Mouse (Mus musculus): ENCODE measurements around the gene Panx1.

Gene Panx1

GRCm38 (mm10) chr9:15023049-15023448, 22.2 kb downstream of the Panx1 start:
- DNase-seq (ENCODE audit: low spot score), result no peak

DNA sequence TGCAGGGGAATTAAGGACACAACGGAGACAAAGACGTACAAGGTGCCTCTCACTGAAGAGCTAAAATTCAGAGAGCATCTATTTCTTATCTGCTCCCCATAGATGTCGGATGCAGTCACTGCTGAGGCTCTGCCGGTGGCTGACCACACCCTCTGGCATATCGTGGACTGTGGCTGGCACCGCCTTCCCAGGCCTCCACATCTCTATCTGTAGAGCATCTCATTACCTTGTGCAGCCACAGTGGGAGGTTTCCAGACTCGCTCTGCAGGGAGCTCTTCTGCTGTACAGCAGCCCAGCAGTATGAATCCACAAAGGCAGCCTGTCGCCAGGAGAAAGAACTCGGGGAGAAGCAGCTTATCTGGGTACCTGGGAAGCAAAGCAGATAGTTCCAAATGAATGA, 24.1 kb downstream of the Panx1 start:
- DNase-seq (ENCODE audit: low spot score), result no peak

DNA sequence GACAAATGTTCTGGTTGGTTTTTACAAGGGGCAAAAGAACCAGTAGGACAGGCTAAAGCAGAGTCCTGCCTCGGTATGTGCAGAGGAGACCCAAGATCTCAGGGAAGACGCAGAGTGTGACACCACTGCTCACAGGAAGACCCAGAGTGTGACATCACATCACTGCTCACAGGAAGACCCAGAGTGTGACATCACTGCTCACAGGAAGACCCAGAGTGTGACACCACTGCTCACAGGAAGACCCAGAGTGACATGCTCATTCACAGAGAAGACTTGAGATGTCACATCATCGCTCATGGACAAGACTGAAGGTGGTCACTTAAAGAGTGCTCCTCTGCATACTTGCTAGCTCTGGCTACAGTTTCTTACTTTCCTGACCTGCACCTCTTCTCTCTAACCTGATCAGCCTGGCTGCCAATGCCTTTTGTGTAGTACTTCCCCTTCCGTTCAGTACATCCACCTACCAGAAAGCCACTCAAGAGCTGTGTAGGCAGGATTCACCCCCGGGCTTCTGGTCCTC, 24.7 kb downstream of the Panx1 start:
- DNase-seq (ENCODE audit: low spot score), result no peak

- DNase-seq (ENCODE audit: low spot score), result no peak
Observed at GRCm38 (mm10) chr9:15018756-15019131, 26.5 kb downstream of the Panx1 start.

- no peak for DNase-seq (ENCODE audit: low spot score)
Observed at GRCm38 (mm10) chr9:15017791-15018755, 27.2 kb downstream of the Panx1 start.

DNA sequence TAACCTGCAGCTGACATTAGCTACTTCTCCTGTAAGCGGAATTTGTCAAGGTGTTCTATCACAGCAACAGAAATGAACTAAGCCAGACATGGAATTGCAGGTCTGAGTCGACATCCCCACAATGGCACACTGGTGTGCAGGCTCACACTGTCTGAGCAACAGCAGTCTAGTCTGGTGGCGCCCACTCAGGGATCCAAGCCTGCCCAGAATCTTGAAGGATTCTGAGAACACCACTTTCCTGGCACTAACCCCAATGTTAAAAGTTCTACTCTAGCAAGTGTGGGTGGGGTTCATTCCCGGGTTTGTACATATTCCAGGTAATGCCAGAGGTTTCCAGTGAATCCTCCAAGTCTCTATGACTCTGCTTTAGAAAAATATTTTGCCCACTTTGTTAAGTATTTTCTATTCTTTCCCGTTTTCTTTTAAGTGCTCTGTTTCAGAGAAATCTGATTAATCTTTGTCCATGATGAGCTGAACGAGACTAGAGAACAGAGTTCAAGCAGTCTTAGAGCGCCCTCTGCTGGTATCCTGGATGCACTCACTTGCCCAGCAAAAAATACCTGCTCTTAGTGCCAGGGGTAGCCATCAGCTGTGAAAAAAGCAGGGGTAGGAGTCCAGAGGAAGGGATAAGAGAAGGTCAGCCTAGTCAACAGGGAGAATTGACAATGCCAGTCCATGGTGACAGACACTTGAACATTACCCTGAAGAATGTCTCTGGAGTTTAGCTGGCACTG, 29.9 kb downstream of the Panx1 start:
- peak; percentile 92 for DNase-seq (ENCODE audit: low spot score)

DNA sequence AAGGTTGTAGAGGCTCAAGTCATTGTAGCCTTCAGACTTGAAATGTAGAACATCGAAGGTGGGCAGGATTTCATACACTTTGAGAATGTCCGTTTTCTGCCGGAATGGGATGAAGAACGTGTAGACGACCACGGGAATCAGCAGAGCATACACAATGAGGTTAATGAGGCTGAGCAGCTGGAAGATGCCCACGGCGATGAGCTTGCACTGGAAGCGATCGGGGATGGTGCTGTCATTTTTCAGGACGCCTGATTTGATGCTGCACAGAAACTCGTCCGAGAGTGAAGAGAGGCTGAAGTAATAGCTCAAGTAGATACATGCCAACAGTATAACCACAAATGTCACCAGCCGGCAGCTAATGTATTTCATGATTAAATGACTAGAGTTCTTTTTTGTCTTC, 37.7 kb downstream of the Panx1 start:
- no peak for DNase-seq (ENCODE audit: low spot score)

GRCm38 (mm10) chr9:15004298-15004685, 41.0 kb downstream of the Panx1 start:
- no peak for DNase-seq (ENCODE audit: low spot score)

- peak; percentile 60 for DNase-seq (ENCODE audit: low spot score)
Observed at GRCm38 (mm10) chr9:15003676-15004297, 41.5 kb downstream of the Panx1 start.

DNA sequence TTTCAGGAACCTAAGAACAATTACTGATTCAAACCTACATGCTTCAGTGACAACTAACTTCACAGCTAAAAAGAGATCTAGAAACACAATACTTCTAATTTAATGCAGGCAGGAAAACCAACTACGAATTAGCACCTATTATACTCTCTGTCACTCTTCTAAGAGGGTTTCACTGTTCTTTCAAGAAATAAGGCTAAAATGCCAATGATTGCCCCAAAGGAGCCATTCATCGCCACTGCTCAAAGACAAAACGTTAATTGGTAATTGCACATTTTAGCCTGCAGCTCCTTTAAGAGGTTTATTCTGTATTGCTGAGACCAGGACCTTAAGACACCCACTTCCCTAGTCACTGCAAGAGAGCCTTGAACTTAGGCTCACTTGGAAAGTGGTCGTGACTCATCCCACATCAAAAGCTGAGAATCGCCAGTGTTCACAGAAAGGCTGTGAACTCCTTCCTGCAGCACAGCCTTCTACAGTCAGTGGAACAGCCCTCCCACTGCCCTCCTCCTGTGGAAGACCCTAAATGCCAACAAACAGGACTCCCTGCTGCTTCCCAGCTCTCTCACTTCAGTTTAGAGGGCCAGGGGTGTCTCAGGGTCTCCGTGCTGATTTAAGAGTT, 42.2 kb downstream of the Panx1 start:
- DNase-seq (ENCODE audit: low spot score), result peak; percentile 44

DNA sequence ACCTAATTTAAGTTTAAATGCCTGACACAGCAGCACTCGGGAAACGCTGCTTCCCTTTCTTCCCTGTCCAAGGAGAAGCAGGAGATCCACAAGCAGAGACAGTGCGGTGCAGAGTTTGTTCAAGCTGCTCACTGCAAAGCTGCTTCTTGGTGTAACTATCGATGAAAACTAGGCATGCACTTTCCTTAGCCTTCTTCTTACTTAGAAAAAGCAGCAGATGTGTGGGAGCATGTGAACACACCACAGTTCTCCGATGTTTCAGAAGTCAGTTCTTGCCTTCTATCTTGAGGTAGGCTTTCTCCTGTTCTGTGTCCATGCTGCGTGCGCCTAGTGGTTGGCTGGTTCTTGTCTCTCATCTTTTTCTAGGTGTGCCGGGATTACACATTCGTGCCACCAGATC, 46.5 kb downstream of the Panx1 start:
- DNase-seq (ENCODE audit: low spot score), result no peak

DNA sequence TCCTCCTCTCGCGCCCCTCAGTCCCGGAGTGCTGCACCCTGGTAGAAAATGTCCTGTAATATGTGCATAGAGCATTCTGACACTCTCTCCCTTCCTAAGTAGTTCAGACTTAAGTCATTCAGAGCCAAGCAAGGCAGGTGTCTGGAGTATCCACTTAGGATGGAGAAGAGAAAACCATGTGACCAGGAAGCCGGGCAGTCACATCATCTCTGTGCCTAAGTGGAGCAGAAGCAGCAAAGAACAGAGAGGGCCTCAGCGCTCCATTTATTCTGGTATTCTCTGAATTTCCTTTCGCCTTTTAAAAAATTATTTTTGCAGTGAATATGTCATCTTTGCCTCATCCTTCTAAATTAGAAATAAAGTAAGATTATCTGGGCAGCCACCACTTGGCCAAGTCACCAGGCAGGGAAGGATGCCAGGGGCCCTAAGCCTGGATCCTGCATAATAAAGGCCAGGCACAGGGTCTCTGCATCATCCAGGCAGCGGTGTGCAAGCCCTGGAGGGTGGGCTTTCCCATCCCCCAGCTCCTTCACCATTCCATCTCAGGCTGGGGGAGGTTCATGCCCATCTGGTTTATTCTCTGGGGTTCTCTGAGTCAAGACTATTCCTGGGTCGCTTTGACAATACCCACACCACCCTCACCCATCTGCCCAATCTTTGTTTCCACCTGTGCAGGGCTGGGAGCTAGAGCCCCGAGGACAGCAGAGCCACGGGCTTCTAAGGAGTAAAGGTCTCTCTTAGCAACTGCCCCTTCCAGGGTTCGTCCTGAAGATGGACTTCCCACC, 47.8 kb downstream of the Panx1 start:
- no peak for DNase-seq (ENCODE audit: low spot score)

DNA sequence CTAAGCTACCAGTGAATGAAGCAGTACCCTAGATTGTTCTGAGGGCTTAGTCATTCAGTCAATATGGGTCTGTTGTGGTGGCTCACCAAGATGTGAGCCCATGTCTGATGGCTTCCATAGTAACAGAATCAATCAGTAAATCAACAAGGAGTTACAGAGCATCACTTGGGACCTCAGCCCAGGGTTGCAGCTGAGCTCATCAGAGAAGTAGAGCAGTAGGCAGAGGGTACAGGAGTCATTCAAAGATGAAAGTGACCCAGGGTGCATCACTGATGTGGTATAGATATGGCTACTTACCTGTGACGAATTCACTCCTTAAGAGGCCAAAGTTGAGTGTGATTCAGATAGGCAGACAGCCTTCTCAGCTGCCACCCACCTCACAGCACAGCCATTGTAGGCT, 49.8 kb downstream of the Panx1 start:
- DNase-seq (ENCODE audit: low spot score), result no peak

- DNase-seq (ENCODE audit: low spot score), result no peak
Observed at GRCm38 (mm10) chr9:14988606-14989293, 56.5 kb downstream of the Panx1 start.

GRCm38 (mm10) chr9:14983141-14983540, 62.1 kb downstream of the Panx1 start:
- no peak for DNase-seq (ENCODE audit: low spot score)

GRCm38 (mm10) chr9:14982683-14983082, 62.6 kb downstream of the Panx1 start:
- no peak for DNase-seq (ENCODE audit: low spot score)

- DNase-seq (ENCODE audit: low spot score), result no peak
Observed at GRCm38 (mm10) chr9:14981539-14982155, 63.6 kb downstream of the Panx1 start.

GRCm38 (mm10) chr9:14974251-14975232, 70.7 kb downstream of the Panx1 start:
- DNase-seq (ENCODE audit: low spot score), result no peak

- DNase-seq (ENCODE audit: low spot score), result no peak
Observed at GRCm38 (mm10) chr9:14973762-14974161, 71.5 kb downstream of the Panx1 start.

Data from embryo, embryonic 10.5 days (tissue).